Mouse (Mus musculus) heart, adult 2 months (tissue): ENCODE data around the gene Drap1.

Experiments used
- CTCF ChIP-seq: fragments of 200-600 bp; IDR thresholded peaks from 2 replicates; pipeline ENCODE4 v1.8.1; 2022; ENCODE audit warnings: antibody characterized with exemption, mild to moderate bottlenecking, moderate library complexity
- EP300 ChIP-seq: fragments of 200-500 bp; IDR thresholded peaks from 2 replicates; pipeline ENCODE4 v1.6.1; 2011; ENCODE audit warnings: low read depth, low read length, control low read depth; ENCODE audit not compliant: insufficient read depth
- POLR2A ChIP-seq: fragments of 200-500 bp; IDR thresholded peaks from 2 replicates; pipeline ENCODE4 v1.6.1; 2011; ENCODE audit warnings: mild to moderate bottlenecking, low read depth, low read length, control low read depth; ENCODE audit not compliant: insufficient read depth

DNA sequence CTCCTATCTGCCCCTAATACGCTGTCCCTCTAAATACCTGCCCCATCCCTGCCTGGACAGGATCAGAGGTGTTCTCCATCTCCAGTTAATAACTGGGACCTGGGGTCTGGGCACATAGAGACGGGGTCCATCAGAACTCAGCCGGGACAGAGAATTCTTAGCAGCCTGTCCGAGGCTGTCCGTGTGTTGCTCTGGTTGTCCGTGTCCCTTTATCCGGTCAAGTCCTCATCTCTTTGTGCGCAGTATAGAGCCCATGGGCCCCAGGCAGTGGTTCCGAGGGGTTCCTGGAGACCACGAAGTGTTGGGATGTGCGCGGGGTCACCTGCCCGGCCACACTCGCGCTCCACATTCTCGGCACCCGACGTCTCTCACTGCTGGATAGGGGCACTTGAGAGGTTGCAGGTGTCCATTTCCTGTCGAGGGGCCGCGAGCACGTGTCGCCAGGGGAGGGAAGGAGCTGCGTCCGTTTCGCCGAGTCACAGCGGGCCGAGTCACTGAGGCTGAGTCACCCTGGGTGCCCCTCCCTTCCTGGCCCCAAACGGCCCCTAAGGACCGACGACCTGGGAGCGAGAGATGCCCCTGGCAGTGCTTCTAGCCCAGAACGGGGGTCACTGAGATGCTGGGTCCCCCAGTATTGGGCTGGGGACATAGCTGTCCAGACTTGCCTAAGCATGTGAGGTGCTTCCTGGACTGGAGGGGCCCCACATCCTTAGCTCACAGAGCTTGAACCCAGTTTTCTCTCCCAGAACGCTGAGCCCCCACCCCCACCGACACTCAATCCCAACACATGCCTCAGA, 23.8 kb upstream of the Drap1 start:
- TF ChIP-seq POLR2A: no peak
- TF ChIP-seq CTCF: no peak
- TF ChIP-seq EP300: no peak
